Mouse (Mus musculus): ENCODE results near the gene Fam19a2. TPM values are rescaled to one million over a fixed set of nuclear protein-coding genes. Genes with fewer than 3 reads are reported as not detected.

Gene Fam19a2
- polyA plus RNA-seq, 2 experiments, result 3.0 to 3.2 TPM

- Histone ChIP-seq H3K4me1 (ENCODE audit: control insufficient read depth, insufficient read depth, low read length) (no peaks in the 10 kb centered on the region), H3K36me3 (ENCODE audit: control insufficient read depth, insufficient read depth, low read length) (no peaks in the 10 kb centered on the region), H3K4me2 (replicated peaks; ENCODE audit: low read depth, low read length, severe bottlenecking) (no peak overlapping the region), H3K9me3 (ENCODE audit: control insufficient read depth, low read length) (peaks cover 8% of the 10 kb centered on the region; the same call in 1 of the 2 replicates), H3K27me3 (ENCODE audit: control insufficient read depth, insufficient read depth, low read length) (no peaks in the 10 kb centered on the region), H3K9ac (ENCODE audit: low read depth, low read length, severe bottlenecking) (no peak overlapping the region), H3K4me3 (replicated peaks; ENCODE audit: low read length) (no peak overlapping the region), H3K27ac (replicated peaks; ENCODE audit: low read depth, low read length) (no peak overlapping the region)
- no peak for TF ChIP-seq POLR2A (IDR thresholded peaks at IDR 0.05; ENCODE audit: borderline replicate concordance, extremely low read depth, insufficient read depth, insufficient read length)
- 56% methylated on average over 3 of the region's 3 CpGs for WGBS
- ATAC-seq (ENCODE audit: low FRiP score, low read depth), result no peak
- DNase-seq (ENCODE audit: low spot score), result no peak
Observed at GRCm38 (mm10) chr10:123526059-123526458, 262.3 kb downstream of the Fam19a2 start.

- no peak for TF ChIP-seq POLR2A (IDR thresholded peaks at IDR 0.05; ENCODE audit: borderline replicate concordance, extremely low read depth, insufficient read depth, insufficient read length)
- H3K9ac ChIP-seq (ENCODE audit: low read depth, low read length, severe bottlenecking), result no peak overlapping the region
- ATAC-seq (ENCODE audit: low FRiP score, low read depth), result no peak
Observed at GRCm38 (mm10) chr10:123536143-123536542, 272.3 kb downstream of the Fam19a2 start.

GRCm38 (mm10) chr10:123548391-123548790, 284.6 kb downstream of the Fam19a2 start:
- Histone ChIP-seq H3K4me1 (ENCODE audit: control insufficient read depth, insufficient read depth, low read length) (no peaks in the 10 kb centered on the region), H3K4me2 (replicated peaks; ENCODE audit: low read depth, low read length, severe bottlenecking) (no peak overlapping the region), H3K4me3 (replicated peaks; ENCODE audit: low read length) (no peak overlapping the region), H3K27ac (replicated peaks; ENCODE audit: low read depth, low read length) (no peak overlapping the region), H3K27me3 (ENCODE audit: control insufficient read depth, insufficient read depth, low read length) (no peaks in the 10 kb centered on the region), H3K9me3 (ENCODE audit: control insufficient read depth, low read length) (no peaks in the 10 kb centered on the region), H3K36me3 (ENCODE audit: control insufficient read depth, insufficient read depth, low read length) (no peaks in the 10 kb centered on the region), H3K9ac (ENCODE audit: low read depth, low read length, severe bottlenecking) (no peak overlapping the region)
- ATAC-seq (ENCODE audit: low FRiP score, low read depth) (no peak), DNase-seq (ENCODE audit: low spot score) (no peak)
- 75% methylated on average over 6 of the region's 6 CpGs for WGBS
- TF ChIP-seq POLR2A (IDR thresholded peaks at IDR 0.05; ENCODE audit: borderline replicate concordance, extremely low read depth, insufficient read depth, insufficient read length), result no peak

More at GRCm38 (mm10) chr10:123536143-123536542, 272.3 kb downstream of the Fam19a2 start:
- H3K9me3 ChIP-seq (ENCODE audit: control insufficient read depth, low read length), result no peaks in the 10 kb centered on the region
- no peaks in the 10 kb centered on the region for H3K27me3 ChIP-seq (ENCODE audit: control insufficient read depth, insufficient read depth, low read length)
- H3K27ac ChIP-seq (replicated peaks; ENCODE audit: low read depth, low read length), result no peak overlapping the region
- 77% methylated on average over 4 of the region's 4 CpGs for WGBS
- H3K4me2 ChIP-seq (replicated peaks; ENCODE audit: low read depth, low read length, severe bottlenecking), result no peak overlapping the region
- H3K4me1 ChIP-seq (ENCODE audit: control insufficient read depth, insufficient read depth, low read length), result no peaks in the 10 kb centered on the region
- H3K36me3 ChIP-seq (ENCODE audit: control insufficient read depth, insufficient read depth, low read length), result no peaks in the 10 kb centered on the region
- no peak overlapping the region for H3K4me3 ChIP-seq (replicated peaks; ENCODE audit: low read length)
- DNase-seq (ENCODE audit: low spot score), result no peak

GRCm38 (mm10) chr10:123567677-123568076, 303.9 kb downstream of the Fam19a2 start:
- no peaks in the 10 kb centered on the region for H3K27me3 ChIP-seq (ENCODE audit: control insufficient read depth, insufficient read depth, low read length)
- H3K9me3 ChIP-seq (ENCODE audit: control insufficient read depth, low read length), result no peaks in the 10 kb centered on the region
- H3K4me1 ChIP-seq (ENCODE audit: control insufficient read depth, insufficient read depth, low read length), result peaks cover 6% of the 10 kb centered on the region; the same call in 1 of the 2 replicates
- no peak overlapping the region for H3K4me3 ChIP-seq (replicated peaks; ENCODE audit: low read length)
- WGBS, result 76% methylated on average over 1 of the region's 1 CpGs
- no peak overlapping the region for H3K4me2 ChIP-seq (replicated peaks; ENCODE audit: low read depth, low read length, severe bottlenecking)
- TF ChIP-seq POLR2A (IDR thresholded peaks at IDR 0.05; ENCODE audit: borderline replicate concordance, extremely low read depth, insufficient read depth, insufficient read length), result no peak
- DNase-seq (ENCODE audit: low spot score), result no peak
- no peak overlapping the region for H3K9ac ChIP-seq (ENCODE audit: low read depth, low read length, severe bottlenecking)
- H3K27ac ChIP-seq (replicated peaks; ENCODE audit: low read depth, low read length), result no peak overlapping the region
- no peaks in the 10 kb centered on the region for H3K36me3 ChIP-seq (ENCODE audit: control insufficient read depth, insufficient read depth, low read length)
- ATAC-seq (ENCODE audit: low FRiP score, low read depth), result no peak

- Histone ChIP-seq H3K9me3 (ENCODE audit: control insufficient read depth, low read length) (no peaks in the 10 kb centered on the region), H3K36me3 (ENCODE audit: control insufficient read depth, insufficient read depth, low read length) (no peaks in the 10 kb centered on the region), H3K4me2 (replicated peaks; ENCODE audit: low read depth, low read length, severe bottlenecking) (no peak overlapping the region), H3K9ac (ENCODE audit: low read depth, low read length, severe bottlenecking) (no peak overlapping the region), H3K4me3 (replicated peaks; ENCODE audit: low read length) (no peak overlapping the region), H3K4me1 (ENCODE audit: control insufficient read depth, insufficient read depth, low read length) (peaks cover 6% of the 10 kb centered on the region; the same call in 1 of the 2 replicates), H3K27ac (replicated peaks; ENCODE audit: low read depth, low read length) (no peak overlapping the region), H3K27me3 (ENCODE audit: control insufficient read depth, insufficient read depth, low read length) (no peaks in the 10 kb centered on the region)
- ATAC-seq (ENCODE audit: low FRiP score, low read depth) (no peak), DNase-seq (ENCODE audit: low spot score) (no peak)
- 74% methylated on average over 10 of the region's 10 CpGs for WGBS
- no peak for TF ChIP-seq POLR2A (IDR thresholded peaks at IDR 0.05; ENCODE audit: borderline replicate concordance, extremely low read depth, insufficient read depth, insufficient read length)
Observed at GRCm38 (mm10) chr10:123570616-123571188, 306.9 kb downstream of the Fam19a2 start.

Measured in limb, embryonic 14.5 days (tissue).